Mouse (Mus musculus): ENCODE results near the gene Ten1. TPM values are rescaled to one million over a fixed set of nuclear protein-coding genes. Genes with fewer than 3 reads are reported as not detected.

Ten1 gene
- polyA plus RNA-seq, 1 experiment, result 70.4 TPM

GRCm38 (mm10) chr11:116210696-116211095 is 12.0 kb downstream of the Ten1 start:
- no peak for TF ChIP-seq POLR2A (IDR thresholded peaks at IDR 0.05; ENCODE audit: borderline replicate concordance, low read depth, low read length)
- TF ChIP-seq CTCF (IDR thresholded peaks at IDR 0.05; ENCODE audit: low read depth, low read length), result no peak
- Histone ChIP-seq H3K4me1 (ENCODE audit: control insufficient read depth, insufficient read depth, low read length) (no peaks in the 10 kb centered on the region), H3K4me3 (ENCODE audit: insufficient read depth, low read length) (no peak overlapping the region), H3K27ac (ENCODE audit: insufficient read depth, low read depth, low read length) (no peak overlapping the region)

GRCm38 (mm10) chr11:116212847-116213246 is 14.2 kb downstream of the Ten1 start:
- Histone ChIP-seq H3K4me3 (ENCODE audit: insufficient read depth, low read length) (no peak overlapping the region), H3K27ac (ENCODE audit: insufficient read depth, low read depth, low read length) (no peak overlapping the region), H3K4me1 (ENCODE audit: control insufficient read depth, insufficient read depth, low read length) (no peaks in the 10 kb centered on the region)
- TF ChIP-seq CTCF (IDR thresholded peaks at IDR 0.05; ENCODE audit: low read depth, low read length), result no peak
- no peak for TF ChIP-seq POLR2A (IDR thresholded peaks at IDR 0.05; ENCODE audit: borderline replicate concordance, low read depth, low read length)

- Histone ChIP-seq H3K4me1 (ENCODE audit: control insufficient read depth, insufficient read depth, low read length) (peaks cover 6% of the 10 kb centered on the region), H3K27ac (ENCODE audit: insufficient read depth, low read depth, low read length) (no peak overlapping the region), H3K4me3 (ENCODE audit: insufficient read depth, low read length) (no peak overlapping the region)
- TF ChIP-seq POLR2A (IDR thresholded peaks at IDR 0.05; ENCODE audit: borderline replicate concordance, low read depth, low read length) (no peak), CTCF (IDR thresholded peaks at IDR 0.05; ENCODE audit: low read depth, low read length) (no peak)
These were observed 15.3 kb downstream of the Ten1 start for GRCm38 (mm10) chr11:116213877-116214510.

GRCm38 (mm10) chr11:116215181-116215580 is 16.5 kb downstream of the Ten1 start:
- peaks cover 17% of the 10 kb centered on the region for H3K4me1 ChIP-seq (ENCODE audit: control insufficient read depth, insufficient read depth, low read length)
- H3K27ac ChIP-seq (ENCODE audit: insufficient read depth, low read depth, low read length), result no peak overlapping the region
- H3K4me3 ChIP-seq (ENCODE audit: insufficient read depth, low read length), result no peak overlapping the region
- TF ChIP-seq CTCF (IDR thresholded peaks at IDR 0.05; ENCODE audit: low read depth, low read length), result no peak; the same call in 1 of the 2 replicates
- no peak for TF ChIP-seq POLR2A (IDR thresholded peaks at IDR 0.05; ENCODE audit: borderline replicate concordance, low read depth, low read length)

- H3K27ac ChIP-seq (ENCODE audit: insufficient read depth, low read depth, low read length), result no peak overlapping the region
- TF ChIP-seq POLR2A (IDR thresholded peaks at IDR 0.05; ENCODE audit: borderline replicate concordance, low read depth, low read length) (no peak), CTCF (IDR thresholded peaks at IDR 0.05; ENCODE audit: low read depth, low read length) (no peak)
- no peak overlapping the region for H3K4me3 ChIP-seq (ENCODE audit: insufficient read depth, low read length)
- H3K4me1 ChIP-seq (ENCODE audit: control insufficient read depth, insufficient read depth, low read length), result peaks cover 21% of the 10 kb centered on the region
These were observed 17.3 kb downstream of the Ten1 start for GRCm38 (mm10) chr11:116215991-116216390.

- H3K27ac ChIP-seq (ENCODE audit: insufficient read depth, low read depth, low read length), result no peak overlapping the region
- no peak overlapping the region for H3K4me3 ChIP-seq (ENCODE audit: insufficient read depth, low read length)
- TF ChIP-seq CTCF (IDR thresholded peaks at IDR 0.05; ENCODE audit: low read depth, low read length) (no peak), POLR2A (IDR thresholded peaks at IDR 0.05; ENCODE audit: borderline replicate concordance, low read depth, low read length) (no peak)
- peaks cover 21% of the 10 kb centered on the region for H3K4me1 ChIP-seq (ENCODE audit: control insufficient read depth, insufficient read depth, low read length)
These were observed 17.9 kb downstream of the Ten1 start for GRCm38 (mm10) chr11:116216549-116216948.

- TF ChIP-seq POLR2A (IDR thresholded peaks at IDR 0.05; ENCODE audit: borderline replicate concordance, low read depth, low read length) (no peak), CTCF (IDR thresholded peaks at IDR 0.05; ENCODE audit: low read depth, low read length) (no peak)
- H3K4me1 ChIP-seq (ENCODE audit: control insufficient read depth, insufficient read depth, low read length), result peaks cover 21% of the 10 kb centered on the region
- H3K27ac ChIP-seq (ENCODE audit: insufficient read depth, low read depth, low read length), result no peak overlapping the region
- H3K4me3 ChIP-seq (ENCODE audit: insufficient read depth, low read length), result no peak overlapping the region
These were observed 19.6 kb downstream of the Ten1 start for GRCm38 (mm10) chr11:116218263-116218662.

GRCm38 (mm10) chr11:116218737-116219400 is 20.2 kb downstream of the Ten1 start:
- Histone ChIP-seq H3K4me3 (ENCODE audit: insufficient read depth, low read length) (no peak overlapping the region), H3K27ac (ENCODE audit: insufficient read depth, low read depth, low read length) (peak overlapping the region; percentile 44), H3K4me1 (ENCODE audit: control insufficient read depth, insufficient read depth, low read length) (peaks cover 21% of the 10 kb centered on the region)
- TF ChIP-seq POLR2A (IDR thresholded peaks at IDR 0.05; ENCODE audit: borderline replicate concordance, low read depth, low read length), result no peak
- no peak for TF ChIP-seq CTCF (IDR thresholded peaks at IDR 0.05; ENCODE audit: low read depth, low read length)

- H3K4me1 ChIP-seq (ENCODE audit: control insufficient read depth, insufficient read depth, low read length), result peaks cover 21% of the 10 kb centered on the region
- H3K27ac ChIP-seq (ENCODE audit: insufficient read depth, low read depth, low read length), result no peak overlapping the region
- TF ChIP-seq CTCF (IDR thresholded peaks at IDR 0.05; ENCODE audit: low read depth, low read length) (peak; percentile 78), POLR2A (IDR thresholded peaks at IDR 0.05; ENCODE audit: borderline replicate concordance, low read depth, low read length) (no peak)
- H3K4me3 ChIP-seq (ENCODE audit: insufficient read depth, low read length), result no peak overlapping the region
These were observed 21.2 kb downstream of the Ten1 start for GRCm38 (mm10) chr11:116219885-116220284.

All from bone marrow macrophage, adult 2 months (primary cell).